Mouse (Mus musculus) bone marrow macrophage, adult 2 months (primary cell): ENCODE results near the gene Man2a1. TPM values are rescaled to one million over a fixed set of nuclear protein-coding genes. Genes with fewer than 3 reads are reported as not detected.

Experiments used
- H3K27ac ChIP-seq: 2 replicates; pipeline ENCODE4 v1.5.1; 2012; ENCODE audit warnings: low read depth, low read length; ENCODE audit not compliant: insufficient read depth
- H3K4me1 ChIP-seq: 2 replicates; pipeline ENCODE4 v1.6.1; 2012; ENCODE audit warnings: low read length; ENCODE audit not compliant: control insufficient read depth, insufficient read depth
- H3K4me3 ChIP-seq: 2 replicates; pipeline ENCODE4 v1.5.1; 2012; ENCODE audit warnings: mild to moderate bottlenecking, low read length, moderate library complexity; ENCODE audit not compliant: insufficient read depth
- CTCF ChIP-seq: IDR thresholded peaks from 2 replicates; pipeline ENCODE4 v1.5.1; 2012; ENCODE audit warnings: low read depth, mild to moderate bottlenecking, low read length, moderate library complexity
- POLR2A ChIP-seq: IDR thresholded peaks from 2 replicates; pipeline ENCODE4 v1.6.1; 2012; ENCODE audit warnings: mild to moderate bottlenecking, low read depth, low read length, borderline replicate concordance
- polyA plus RNA-seq: library from polyadenylated mRNA; stranded (reverse); fragments of >200 nt; gene quantifications from 2 replicates; pipeline ENCODE4 v1.2.4, GENCODE M21; 2012; ENCODE audit not compliant: missing spikeins, insufficient read depth, insufficient read length

The Man2a1 gene
- polyA plus RNA-seq, 1 experiment = 42.3 TPM

DNA sequence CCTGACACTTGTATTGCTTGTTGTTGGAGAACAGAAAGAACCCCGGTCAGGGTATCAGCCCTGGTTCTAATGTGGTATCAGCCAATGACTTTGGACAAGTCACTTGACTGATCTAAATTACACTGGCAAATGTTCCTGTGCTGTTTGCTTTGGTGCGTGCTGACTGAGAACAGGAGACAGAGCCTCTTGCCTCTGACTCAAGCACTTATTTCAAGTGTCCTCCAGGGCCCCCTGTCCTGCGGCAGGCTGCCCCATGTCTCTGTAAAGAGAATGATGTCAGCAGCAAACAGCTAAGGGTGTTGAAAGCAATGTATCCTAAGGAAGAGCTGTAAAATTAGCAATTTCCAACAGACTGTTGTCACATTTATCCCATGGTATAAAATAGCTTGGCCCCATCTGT, 188.6 kb downstream of the Man2a1 start:
- H3K27ac ChIP-seq = no peak overlapping the region
- TF ChIP-seq POLR2A (no peak), CTCF (no peak)
- no peaks in the 10 kb centered on the region for H3K4me1 ChIP-seq
- no peak overlapping the region for H3K4me3 ChIP-seq

DNA sequence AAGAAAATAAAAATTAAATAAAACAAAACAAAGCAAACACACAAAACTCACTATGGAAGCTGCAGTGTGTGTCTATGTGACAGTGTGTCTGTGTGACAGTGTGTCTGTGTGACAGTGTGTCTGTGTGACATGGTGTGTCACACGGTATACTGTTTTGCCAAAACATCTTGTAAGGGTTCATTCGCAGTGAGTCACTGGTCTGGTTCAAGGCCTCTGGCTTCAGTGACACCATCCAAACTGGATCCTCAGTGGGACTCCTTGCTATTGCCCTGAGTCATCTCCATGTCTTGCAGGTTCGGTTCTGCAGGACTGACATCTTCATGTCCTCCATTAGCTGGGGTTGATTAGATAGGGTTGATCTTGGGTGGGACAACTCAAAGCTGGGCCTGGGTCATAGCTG, 191.5 kb downstream of the Man2a1 start:
- Histone ChIP-seq H3K4me3 (no peak overlapping the region), H3K4me1 (no peaks in the 10 kb centered on the region), H3K27ac (no peak overlapping the region)
- TF ChIP-seq POLR2A = no peak
- no peak for TF ChIP-seq CTCF

DNA sequence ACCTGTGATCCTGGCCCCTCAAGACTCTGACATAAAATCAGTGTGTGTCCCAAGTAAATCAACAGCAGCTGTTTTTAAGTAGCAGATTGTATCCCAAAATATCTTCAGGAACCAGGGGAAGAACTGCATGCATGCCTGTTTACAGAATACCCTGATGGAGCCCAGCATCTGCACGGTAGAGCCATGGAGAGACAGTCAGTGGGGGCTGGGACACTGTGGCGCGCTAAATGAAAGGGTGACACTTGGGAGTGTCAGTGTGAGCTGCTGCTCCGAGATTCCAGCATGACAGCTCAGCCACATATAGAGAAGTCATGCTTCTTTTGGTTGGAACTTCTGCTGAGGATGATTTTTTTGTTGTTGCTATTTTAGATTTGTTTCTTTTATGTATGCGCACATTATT, 192.1 kb downstream of the Man2a1 start:
- Histone ChIP-seq H3K4me1 (no peaks in the 10 kb centered on the region), H3K27ac (no peak overlapping the region), H3K4me3 (no peak overlapping the region)
- TF ChIP-seq CTCF (no peak), POLR2A (no peak)

DNA sequence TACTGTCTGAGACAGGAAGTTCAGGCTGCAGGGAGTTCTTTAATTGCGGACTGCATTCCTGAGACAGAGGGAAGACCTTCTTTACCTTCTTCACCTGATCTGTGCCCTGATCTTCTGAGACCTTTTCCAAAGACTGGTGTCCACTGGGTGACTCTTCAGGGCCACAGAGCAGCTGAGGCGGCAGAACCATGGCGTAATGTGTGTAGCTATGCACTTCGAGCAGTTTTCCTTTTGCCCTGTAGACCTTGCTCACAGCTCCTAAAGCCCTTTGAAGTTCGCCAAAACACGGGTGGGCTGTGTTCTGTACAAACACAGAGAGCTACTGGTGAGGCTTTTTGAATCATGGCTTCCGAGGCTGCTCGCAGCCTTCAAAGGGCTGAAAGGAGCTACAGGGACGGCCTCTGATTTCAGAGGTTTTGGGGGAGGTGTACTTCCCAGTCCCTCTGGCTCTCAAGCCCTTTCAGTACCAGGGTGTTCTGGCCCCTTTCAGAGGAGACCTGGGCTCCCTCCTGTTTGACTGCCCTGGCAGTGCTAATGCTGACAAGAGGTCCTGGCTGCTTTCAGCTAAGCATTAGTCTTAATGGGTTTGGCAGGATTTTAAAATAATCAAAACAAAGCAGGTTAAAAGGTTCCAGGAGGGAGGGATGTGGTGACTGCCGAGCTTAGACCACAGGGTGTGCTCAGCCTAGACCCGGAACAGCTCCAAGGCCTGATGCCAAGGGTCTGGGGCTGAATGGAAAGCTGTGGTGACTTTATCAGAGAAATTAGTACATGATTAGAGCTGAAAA, 201.8 kb downstream of the Man2a1 start:
- Histone ChIP-seq H3K27ac (no peak overlapping the region), H3K4me3 (no peak overlapping the region), H3K4me1 (no peaks in the 10 kb centered on the region)
- TF ChIP-seq POLR2A (no peak), CTCF (no peak)

DNA sequence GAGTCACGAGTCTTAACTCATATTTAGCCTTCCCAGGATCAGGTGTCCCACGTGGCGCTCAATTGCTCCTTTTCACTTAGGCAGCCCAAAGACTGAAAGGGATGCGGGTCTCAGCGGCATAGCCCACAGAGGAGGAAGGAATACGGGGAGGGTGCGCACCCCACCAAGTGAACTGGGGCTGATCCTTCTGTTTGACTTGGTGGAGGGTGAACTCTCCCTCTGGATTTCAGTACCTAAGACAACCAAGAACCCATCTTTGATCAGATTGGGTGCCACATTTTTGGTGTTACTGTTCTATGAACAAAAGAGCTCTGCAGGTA, 202.4 kb downstream of the Man2a1 start:
- TF ChIP-seq CTCF (no peak), POLR2A (no peak)
- no peak overlapping the region for H3K27ac ChIP-seq
- H3K4me1 ChIP-seq = no peaks in the 10 kb centered on the region
- H3K4me3 ChIP-seq = no peak overlapping the region

Other genes with a start within 250 kb of the Man2a1 start
- gene 4930583I09Rik, start 235.3 kb downstream of the Man2a1 start, polyA plus RNA-seq = not detected in 2 replicates